Mouse (Mus musculus) ovary, postnatal 36 days (tissue): ENCODE data around the gene Zc3h12d.
"Not testable (repeated sequence)": the region's sequence is repeated elsewhere in the genome, so short reads cannot be mapped to it uniquely, and the experiment has no call there.

Experiments
- DNase-seq: peaks from one replicate; pipeline ENCODE4 v3.0.0; 2022; ENCODE audit warnings: low spot score, mixed read lengths

The Zc3h12d gene

DNA sequence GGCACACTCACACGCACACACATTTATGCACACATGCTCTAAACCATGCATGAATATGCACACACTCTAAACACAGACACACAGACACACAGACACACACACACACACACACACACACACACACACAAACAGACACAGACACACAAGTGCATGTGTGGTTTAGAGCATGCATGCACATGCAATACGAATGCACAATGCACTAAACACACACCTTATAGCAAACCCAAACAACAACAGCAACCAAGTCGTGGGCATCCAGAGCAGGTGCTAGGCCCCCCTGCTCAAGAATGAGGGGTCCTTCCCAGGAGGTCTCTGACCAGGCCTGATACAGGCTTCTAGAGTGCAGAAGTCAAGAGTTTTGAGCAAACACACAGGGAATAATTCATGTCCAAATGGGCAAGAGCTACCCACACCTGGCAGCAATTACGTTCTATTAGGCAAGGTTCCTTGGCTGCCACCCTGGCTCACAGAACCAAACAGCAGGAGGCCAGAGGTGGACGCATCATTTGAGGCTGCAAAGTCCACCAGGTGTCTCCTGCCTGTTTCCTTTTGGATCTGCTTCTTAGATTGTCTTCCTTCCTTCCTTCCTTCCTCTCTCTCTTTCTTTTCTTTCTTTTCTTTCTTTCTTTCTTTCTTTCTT lies 39.2 kb downstream of the Zc3h12d start:
- DNase-seq: no peak

- DNase-seq: no peak
Observed at GRCm38 (mm10) chr10:7874194-7874593, 41.9 kb downstream of the Zc3h12d start.

- DNase-seq: not testable (repeated sequence)
Observed at GRCm38 (mm10) chr10:7880283-7880682, 48.0 kb downstream of the Zc3h12d start.

GRCm38 (mm10) chr10:7881971-7882370 lies 49.7 kb downstream of the Zc3h12d start:
- no peak for DNase-seq

- peak; percentile 67 for DNase-seq
Observed at GRCm38 (mm10) chr10:7883524-7883923, 51.3 kb downstream of the Zc3h12d start.

- DNase-seq: no peak
Observed at GRCm38 (mm10) chr10:7888256-7888868, 56.1 kb downstream of the Zc3h12d start.

DNA sequence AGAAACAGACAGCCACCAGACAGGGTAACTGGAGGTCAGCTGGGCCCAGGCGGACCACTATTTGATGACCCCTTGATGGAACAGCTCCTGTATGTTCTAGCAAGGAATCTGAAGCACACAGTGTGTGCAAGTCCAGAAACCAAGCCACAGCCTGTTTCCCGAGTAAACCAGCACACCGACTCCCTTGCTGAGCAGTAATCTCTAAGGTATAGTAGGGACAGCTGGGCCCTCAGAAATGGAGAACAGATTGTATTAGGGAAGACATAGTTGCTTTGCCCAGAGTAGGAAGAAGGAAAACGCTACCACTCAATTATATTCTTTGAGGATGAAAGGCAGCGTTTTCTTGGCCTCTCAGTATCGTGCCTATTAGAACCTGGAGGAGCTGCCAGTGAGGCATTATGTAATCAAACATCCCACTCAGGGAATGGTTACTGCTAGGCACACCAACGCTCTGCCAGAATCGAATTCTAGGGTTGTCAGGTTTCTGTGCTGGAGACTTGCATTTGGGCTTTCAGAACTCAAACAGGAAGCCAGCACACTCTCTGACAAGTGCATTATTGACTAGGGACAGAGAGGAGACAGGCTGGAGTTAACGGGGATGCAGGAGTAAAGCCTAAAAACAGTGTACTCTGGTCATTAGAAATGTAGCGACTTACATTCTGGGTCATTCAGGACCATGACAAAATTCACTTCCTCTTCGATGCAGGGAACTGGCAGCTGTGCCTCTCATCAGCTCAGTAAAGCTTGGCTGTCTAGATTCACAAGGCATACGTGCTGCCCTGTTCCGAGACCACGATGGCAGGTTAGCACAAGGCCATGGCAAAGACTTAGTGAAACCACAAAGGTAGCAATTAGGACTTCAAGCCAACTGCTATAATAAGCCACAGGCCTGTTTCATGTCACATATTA lies 68.7 kb downstream of the Zc3h12d start:
- DNase-seq: no peak

GRCm38 (mm10) chr10:7904157-7904556 lies 71.9 kb downstream of the Zc3h12d start:
- DNase-seq: no peak

- no peak for DNase-seq
Observed at GRCm38 (mm10) chr10:7907151-7907550, 74.9 kb downstream of the Zc3h12d start.

DNA sequence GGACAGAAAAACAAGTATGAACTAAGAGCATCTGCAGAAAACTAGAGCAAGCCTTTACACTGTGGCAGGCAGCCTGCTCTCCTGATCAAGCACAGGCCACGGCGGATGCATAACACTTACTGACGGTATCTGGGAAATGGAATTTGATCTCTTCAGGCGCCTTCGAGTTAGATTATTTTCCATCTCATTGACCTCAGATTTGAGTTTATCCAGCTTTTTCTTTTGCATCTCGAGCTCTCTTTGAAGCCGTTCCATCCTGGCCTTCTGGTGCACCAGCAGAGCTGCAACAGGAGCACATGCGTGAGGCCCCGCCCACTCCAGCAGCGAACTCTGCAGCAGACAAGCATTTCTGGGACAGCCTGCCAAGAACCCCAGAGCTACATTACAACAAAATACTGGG lies 79.0 kb downstream of the Zc3h12d start:
- DNase-seq: no peak
